In genomic region chr5:129138576-129138975, GRCm38 (mm10) we compare ENCODE assay signal across 11 mouse cellular contexts. TPM values are rescaled to one million over a fixed set of nuclear protein-coding genes. Genes with fewer than 3 reads are reported as not detected.
DNase-seq lines count a peak whose midpoint lies in the region; ATAC-seq lines count a peak whose summit lies in the region.
"Had no signal": no experiment of that assay in that cellular context is flagged by ENCODE, and none has a peak within 500 bp of the region (broad histone marks: within the 10 kb centered on the region; RNA-seq: fewer than 3 reads in every experiment).

No protein-coding gene starts in this region.

- intact Hi-C loops in heart, postnatal 14 days (cut with DNase I) = no loop called here
- intact Hi-C loops in heart, postnatal 25 days (cut with DNase I) = no loop called here

- H3K4me2 ChIP-seq in liver, embryonic 12.5 days = no peak overlapping the region

- H3K27me3 ChIP-seq in liver, embryonic 12.5 days (replicated peaks) = 0 out of 2 replicates have a peak, but pooled peaks cover 4% of the 10 kb centered on the region

- DNase-seq in heart, postnatal 14 days = peak; percentile 7 to 18
- no peak for DNase-seq in heart, postnatal 25 days (ENCODE audit: low spot score)
- peak; percentile 17 for DNase-seq in gastrocnemius, postnatal 10 days
- DNase-seq in layer of hippocampus, adult 9-11 months = peak; percentile 71
- peak; percentile 56 for DNase-seq in right cerebral cortex, postnatal 14 days
- no peak for DNase-seq in embryo, embryonic 10.5 days (ENCODE audit: low spot score)
- no peak for DNase-seq in spleen, adult 12 weeks (ENCODE audit: low spot score)
- DNase-seq: heart, postnatal 4 days; lung, postnatal 14 days; thymus, adult 18-20 months had no signal

- no peaks in the 10 kb centered on the region for H3K36me3 ChIP-seq in liver, embryonic 12.5 days

- no peak overlapping the region for H3K9ac ChIP-seq in liver, embryonic 12.5 days

- 70% methylated on average over 15 of the region's 15 CpGs for WGBS in liver, embryonic 12.5 days (ENCODE audit: insufficient replicate concordance)

- no peaks in the 10 kb centered on the region for H3K9me3 ChIP-seq in liver, embryonic 12.5 days (replicated peaks)

- no peak overlapping the region for H3K27ac ChIP-seq in liver, embryonic 12.5 days

- ATAC-seq in liver, embryonic 12.5 days = no peak

- H3K4me1 ChIP-seq in liver, embryonic 12.5 days = no peaks in the 10 kb centered on the region

- H3K4me3 ChIP-seq in liver, embryonic 12.5 days = no peak overlapping the region

RNA-seq across cellular contexts. Expression of gene Adgrd1, which starts 42.0 kb away (rescaled TPM):
- 1 to 10 TPM; 6.7 to 7.3 TPM for total RNA-seq in heart, postnatal 14 days (2021)
- 1 to 10 TPM; 5.4 to 5.5 TPM for total RNA-seq in heart, postnatal 25 days (2021)
- 10 to 100 TPM in 1 of 2 experiments, 1 to 10 TPM in 1; 5.8 to 10.3 TPM for total RNA-seq in gastrocnemius, postnatal 10 days (2021)
- polyA plus RNA-seq in liver, embryonic 12.5 days (2016; fragmentation: Nextera tagmentation; extraction: Ambion mirVana) = 0.02 and 0.05 TPM in 2 replicates

Comparison
In these comparisons a context has a peak if more than half of its experiments do, and no peak if none do; other contexts are left out.
1. DNase-seq: peak in heart, postnatal 14 days (2 of 2), gastrocnemius, postnatal 10 days (single experiment), layer of hippocampus, adult 9-11 months (single experiment) and right cerebral cortex, postnatal 14 days (single experiment); none in heart, postnatal 25 days (single experiment), embryo, embryonic 10.5 days (single experiment) and spleen, adult 12 weeks (single experiment).